Mouse (Mus musculus): ENCODE measurements around the gene Tnfrsf21.

GRCm38 (mm10) chr17:43114086-43114581, 97.8 kb downstream of the Tnfrsf21 start:
- TF ChIP-seq CTCF (IDR thresholded peaks at IDR 0.05; ENCODE audit: low read depth): no peak
- TF ChIP-seq EP300 (optimal IDR thresholded peaks at IDR 0.05): no peak

Measured in stomach, postnatal 0 days (tissue).